Mouse (Mus musculus) myocyte (in vitro differentiated cells): ENCODE measurements around the gene Ppox. TPM values are rescaled to one million over a fixed set of nuclear protein-coding genes. Genes with fewer than 3 reads are reported as not detected.
A peak's percentile ranks its signal among the peaks of the same experiment; 100 is the strongest.

Experiments used
- H3K27me3 ChIP-seq: one replicate; pipeline ENCODE4 v1.6.1; 2011; ENCODE audit not compliant: control insufficient read depth, insufficient read depth, insufficient read length
- H3K36me3 ChIP-seq: one replicate; pipeline ENCODE4 v1.6.1; 2011; ENCODE audit not compliant: control insufficient read depth, insufficient read depth
- H3K4me2 ChIP-seq: one replicate; pipeline ENCODE4 v1.6.1; 2011; ENCODE audit warnings: low read depth, control low read depth
- H3K4me3 ChIP-seq: one replicate; pipeline ENCODE4 v1.5.1; 2011; ENCODE audit warnings: mild to moderate bottlenecking, control low read depth, moderate library complexity
- H3K79me2 ChIP-seq: one replicate; pipeline ENCODE4 v1.6.1; 2011; ENCODE audit not compliant: control insufficient read depth, insufficient read depth
- H3ac ChIP-seq: one replicate; pipeline ENCODE4 v1.6.1; 2011; ENCODE audit not compliant: control insufficient read depth, insufficient read length
- CEBPB ChIP-seq: IDR thresholded peaks from 2 replicates; pipeline ENCODE4 v1.6.1; 2011; ENCODE audit warnings: mild to moderate bottlenecking, moderate library complexity; ENCODE audit not compliant: poor library complexity, insufficient read depth, severe bottlenecking
- E2F4 ChIP-seq: IDR thresholded peaks from one replicate; pipeline ENCODE4 v1.6.1; 2011; ENCODE audit warnings: mild to moderate bottlenecking, control low read depth, moderate library complexity; ENCODE audit not compliant: insufficient read depth
- MAX ChIP-seq: IDR thresholded peaks from one replicate; pipeline ENCODE4 v1.6.1; 2011; ENCODE audit warnings: low read depth, mild to moderate bottlenecking, control low read depth
- MYOD1 ChIP-seq, 3 experiments: IDR thresholded peaks; one replicate each; pipeline ENCODE4 v1.6.1; 2011; ENCODE audit warnings: control low read depth in 2 of 3, low read depth in 2 of 3, mild to moderate bottlenecking in 2 of 3, moderate library complexity in 1 of 3; ENCODE audit not compliant: insufficient read length in 2 of 3, control insufficient read depth in 1 of 3
- MYOG ChIP-seq, 3 experiments: IDR thresholded peaks; one replicate each; pipeline ENCODE4 v1.6.1; 2011; ENCODE audit warnings: control low read depth in 2 of 3, low read depth in 2 of 3, mild to moderate bottlenecking in 2 of 3; ENCODE audit not compliant: insufficient read length in 2 of 3, control insufficient read depth in 1 of 3, insufficient read depth in 1 of 3
- POLR2A ChIP-seq: IDR thresholded peaks from one replicate; pipeline ENCODE4 v1.6.1; 2011; ENCODE audit warnings: low read depth, mild to moderate bottlenecking, control low read depth, moderate library complexity; ENCODE audit not compliant: insufficient read length
- POLR2AphosphoS2 ChIP-seq: IDR thresholded peaks from one replicate; pipeline ENCODE4 v1.6.1; 2011; ENCODE audit warnings: low read depth, control low read depth; ENCODE audit not compliant: insufficient read length
- REST ChIP-seq: IDR thresholded peaks from one replicate; pipeline ENCODE4 v1.6.1; 2011; ENCODE audit warnings: mild to moderate bottlenecking, control low read depth, moderate library complexity; ENCODE audit not compliant: insufficient read depth, insufficient read length
- SRF ChIP-seq: IDR thresholded peaks from one replicate; pipeline ENCODE4 v1.6.1; 2011; ENCODE audit warnings: low read depth; ENCODE audit not compliant: control insufficient read depth, insufficient read length
- TCF12 ChIP-seq: IDR thresholded peaks from one replicate; pipeline ENCODE4 v1.6.1; 2011; ENCODE audit warnings: mild to moderate bottlenecking, control low read depth; ENCODE audit not compliant: poor library complexity, insufficient read depth, severe bottlenecking
- TCF3 ChIP-seq: IDR thresholded peaks from one replicate; pipeline ENCODE4 v1.6.1; 2011; ENCODE audit warnings: low read depth, control low read depth; ENCODE audit not compliant: insufficient read length
- USF1 ChIP-seq: IDR thresholded peaks from one replicate; pipeline ENCODE4 v1.6.1; 2011; ENCODE audit warnings: low read depth, mild to moderate bottlenecking, control low read depth, moderate library complexity
- polyA plus RNA-seq: library from polyadenylated mRNA; unstranded; fragments of >200 nt; fragmentation: generic; extraction: Trizol; gene quantifications from one replicate; pipeline ENCODE4 v1.2.1, GENCODE M21; 2012; ENCODE audit warnings: missing spikeins

The Ppox gene
- polyA plus RNA-seq, 1 experiment = 11.7 TPM

- peak within 1 kb of the TSS; percentile 98 for H3K4me2 ChIP-seq
- H3ac ChIP-seq = no peak within 1 kb of the TSS
- H3K36me3 ChIP-seq = no peaks in the 10 kb centered on the region
- TF ChIP-seq POLR2AphosphoS2 (peak; percentile 78), POLR2A (peak; percentile 68), USF1 (no peak)
- H3K4me3 ChIP-seq = peak within 1 kb of the TSS; percentile 51
- H3K79me2 ChIP-seq = peaks cover 17% of the 10 kb centered on the region
- H3K27me3 ChIP-seq = no peaks in the 10 kb centered on the region
Measured at GRCm38 (mm10) chr1:171249913-171250600, 30.9 kb downstream of the Ppox start, which contains the start of gene Adamts4. TSS of gene Adamts4 (plus strand) at chr1:171250421.

GRCm38 (mm10) chr1:171248386-171249226 lies 32.4 kb downstream of the Ppox start:
- no peak overlapping the region for H3ac ChIP-seq
- TF ChIP-seq MYOD1 (IDR thresholded peaks at IDR 0.05; ENCODE audit: control insufficient read depth in 1 of 3, insufficient read length in 2 of 3, low read depth in 2 of 3) (no peak), USF1 (no peak)
- no peaks in the 10 kb centered on the region for H3K27me3 ChIP-seq
- peaks cover 26% of the 10 kb centered on the region for H3K79me2 ChIP-seq
- H3K4me2 ChIP-seq = peak overlapping the region; percentile 98
- H3K4me3 ChIP-seq = no peak overlapping the region
- H3K36me3 ChIP-seq = no peaks in the 10 kb centered on the region

- H3K27me3 ChIP-seq = no peaks in the 10 kb centered on the region
- no peak overlapping the region for H3ac ChIP-seq
- H3K36me3 ChIP-seq = no peaks in the 10 kb centered on the region
- peak overlapping the region; percentile 62 for H3K4me3 ChIP-seq
- no peak for TF ChIP-seq MYOD1 (IDR thresholded peaks at IDR 0.05; ENCODE audit: control insufficient read depth in 1 of 3, insufficient read length in 2 of 3, low read depth in 2 of 3)
- no peak for TF ChIP-seq TCF12
- no peak for TF ChIP-seq REST
- peaks cover 26% of the 10 kb centered on the region for H3K79me2 ChIP-seq
- H3K4me2 ChIP-seq = peak overlapping the region; percentile 98
Measured at GRCm38 (mm10) chr1:171247916-171248315, 33.1 kb downstream of the Ppox start.

GRCm38 (mm10) chr1:171247453-171247841 lies 33.5 kb downstream of the Ppox start:
- Histone ChIP-seq H3ac (no peak overlapping the region), H3K4me3 (peak overlapping the region; percentile 62)

GRCm38 (mm10) chr1:171246709-171247452 lies 34.1 kb downstream of the Ppox start:
- Histone ChIP-seq H3ac (no peak overlapping the region), H3K4me3 (peak overlapping the region; percentile 62), H3K27me3 (no peaks in the 10 kb centered on the region), H3K4me2 (peak overlapping the region; percentile 98), H3K79me2 (peaks cover 29% of the 10 kb centered on the region), H3K36me3 (no peaks in the 10 kb centered on the region)
- TF ChIP-seq POLR2A = peak; percentile 81
- peak; percentile 67 for TF ChIP-seq POLR2AphosphoS2
- TF ChIP-seq USF1 = no peak

More at GRCm38 (mm10) chr1:171247453-171247841, 33.5 kb downstream of the Ppox start:
- Histone ChIP-seq H3K4me2 (peak overlapping the region; percentile 98), H3K27me3 (no peaks in the 10 kb centered on the region), H3K79me2 (peaks cover 29% of the 10 kb centered on the region), H3K36me3 (no peaks in the 10 kb centered on the region)
- TF ChIP-seq SRF (no peak), MYOD1 (IDR thresholded peaks at IDR 0.05; ENCODE audit: control insufficient read depth in 1 of 3, insufficient read length in 2 of 3, low read depth in 2 of 3) (no peak), TCF3 (no peak), POLR2AphosphoS2 (no peak), POLR2A (no peak), MAX (no peak), REST (no peak), TCF12 (no peak), CEBPB (no peak), E2F4 (no peak), MYOG (IDR thresholded peaks at IDR 0.05; ENCODE audit: control insufficient read depth in 1 of 3, insufficient read depth in 1 of 3, insufficient read length in 2 of 3, low read depth in 2 of 3) (no peak), USF1 (no peak)
